Mouse (Mus musculus) megakaryocyte, embryonic 14.5 days (primary cell): ENCODE data around the gene Cyfip1.

Experiments
- FLI1 ChIP-seq: IDR thresholded peaks from 2 replicates; pipeline ENCODE4 v1.6.1; 2012; ENCODE audit warnings: low read length, inconsistent platforms, mixed read lengths
- GATA1 ChIP-seq: IDR thresholded peaks from 3 replicates; pipeline ENCODE4 v1.6.1; 2012; ENCODE audit warnings: mixed read lengths, low read length, inconsistent platforms, borderline replicate concordance

- TF ChIP-seq GATA1 (no peak), FLI1 (no peak)
These were observed 125.4 kb downstream of the Cyfip1 start for GRCm38 (mm10) chr7:55966866-55967460.
